Mouse (Mus musculus): Measurements from ENCODE around the gene Gm20388. TPM values are rescaled to one million over a fixed set of nuclear protein-coding genes. Genes with fewer than 3 reads are reported as not detected.

Gene Gm20388
- total RNA-seq, 2 experiments from 2014 or later: 1.9 to 2.0 TPM

DNA sequence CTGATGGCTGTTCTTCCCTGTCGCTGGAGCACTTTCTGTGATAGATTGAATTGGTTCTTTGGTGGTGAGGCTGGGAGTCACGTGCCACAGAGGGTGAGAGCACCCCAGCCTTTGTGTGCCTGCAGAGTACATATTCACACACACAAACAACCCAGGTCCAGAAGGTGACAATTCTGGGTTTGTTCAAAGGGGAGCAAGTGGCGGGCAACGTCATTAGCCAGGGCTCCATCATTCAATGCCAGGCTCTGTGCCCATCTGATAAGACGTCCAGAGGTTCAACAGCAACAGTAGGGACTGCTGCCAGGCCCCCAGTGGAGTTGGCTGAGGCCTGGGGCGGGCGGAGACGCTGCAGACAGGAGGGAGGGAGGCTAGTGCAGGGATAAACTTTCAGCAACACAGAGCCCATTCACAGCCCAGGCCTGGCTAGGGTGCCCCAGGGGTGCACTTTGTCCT is 1253.4 kb downstream of the Gm20388 start:
- peak; percentile 76 for DNase-seq

DNA sequence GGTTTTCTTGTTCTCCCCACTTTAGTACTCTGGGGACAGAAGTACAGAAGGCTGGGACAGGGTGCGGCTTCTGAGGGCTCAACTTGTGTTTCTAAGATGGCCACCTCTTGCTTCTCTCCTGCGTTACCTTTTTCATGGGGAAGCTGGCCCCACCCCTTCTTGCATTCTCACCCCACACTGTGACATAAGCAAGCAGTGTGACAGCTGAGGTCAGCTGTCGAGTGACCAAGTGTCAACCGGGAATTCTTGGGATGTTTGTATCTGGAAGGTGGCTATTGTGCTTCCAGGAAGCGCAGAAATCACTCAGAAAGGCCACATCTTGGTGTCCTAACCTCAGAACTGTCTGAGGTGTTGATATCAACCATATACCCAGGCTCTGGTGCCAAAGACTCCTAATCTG is 1257.4 kb downstream of the Gm20388 start:
- DNase-seq: no peak

DNA sequence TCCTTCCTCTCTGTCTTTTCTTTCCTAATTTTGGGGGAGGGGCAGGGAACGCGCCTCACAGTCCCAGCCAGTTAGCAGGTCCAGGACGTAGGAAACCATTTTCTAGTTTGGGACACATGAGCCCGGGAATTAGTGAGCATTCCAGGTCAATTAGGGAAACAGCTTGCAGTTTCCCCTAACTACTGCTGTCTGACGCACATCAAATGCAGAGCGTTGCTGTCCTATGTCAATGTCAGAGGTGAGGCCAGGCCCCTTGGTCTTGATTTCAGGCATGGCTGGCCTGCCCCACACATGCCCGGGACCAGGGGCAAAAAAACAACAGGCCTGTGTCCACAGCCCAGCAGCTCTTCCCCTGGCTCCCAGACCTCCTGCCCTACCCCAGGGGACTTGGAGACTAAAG is 1259.5 kb downstream of the Gm20388 start:
- DNase-seq: no peak

DNA sequence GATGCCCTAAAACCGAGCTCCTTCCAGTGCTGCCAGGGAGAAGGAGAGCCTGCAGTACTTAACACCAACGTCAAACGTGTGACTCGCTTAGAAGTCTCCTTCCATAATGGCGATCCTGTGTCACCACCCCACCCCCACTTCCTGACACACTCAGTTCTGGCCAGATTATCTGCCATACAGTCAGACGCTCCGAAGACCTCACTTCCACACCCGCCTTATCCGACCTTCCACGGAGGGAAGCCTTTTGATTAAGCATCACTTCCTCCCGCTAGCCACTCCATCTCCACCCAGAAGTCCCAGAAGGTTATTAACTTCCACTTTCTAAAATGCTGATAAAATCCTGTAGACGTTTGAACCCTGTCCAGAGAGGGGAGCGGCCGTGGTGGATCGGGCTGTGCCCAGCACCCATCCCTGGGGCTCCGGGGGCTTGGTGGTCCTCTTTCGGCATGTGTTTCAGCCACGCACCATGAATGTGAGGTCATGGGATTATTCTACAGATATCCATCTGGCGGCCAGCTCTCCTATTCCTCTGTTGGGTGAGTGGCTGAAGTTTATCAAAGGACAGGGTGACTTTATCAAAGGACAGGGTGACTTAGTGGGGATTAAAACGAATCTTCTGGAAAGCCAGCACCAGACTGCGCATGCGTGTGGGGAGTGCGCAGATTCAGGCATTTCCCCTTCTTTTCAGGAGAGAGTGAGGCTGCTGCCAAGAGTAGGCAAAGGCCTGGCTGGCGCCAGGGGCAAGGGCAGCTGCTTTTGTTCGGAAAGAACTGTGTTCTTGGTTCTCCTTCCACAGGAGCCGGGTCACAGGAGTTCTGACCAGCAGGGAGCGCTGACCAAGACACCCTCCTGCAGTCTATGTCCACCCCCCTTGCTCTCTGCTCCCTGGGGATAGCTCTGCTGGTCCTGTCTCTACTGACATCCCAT is 1260.2 kb downstream of the Gm20388 start:
- peak; percentile 20 for DNase-seq

DNA sequence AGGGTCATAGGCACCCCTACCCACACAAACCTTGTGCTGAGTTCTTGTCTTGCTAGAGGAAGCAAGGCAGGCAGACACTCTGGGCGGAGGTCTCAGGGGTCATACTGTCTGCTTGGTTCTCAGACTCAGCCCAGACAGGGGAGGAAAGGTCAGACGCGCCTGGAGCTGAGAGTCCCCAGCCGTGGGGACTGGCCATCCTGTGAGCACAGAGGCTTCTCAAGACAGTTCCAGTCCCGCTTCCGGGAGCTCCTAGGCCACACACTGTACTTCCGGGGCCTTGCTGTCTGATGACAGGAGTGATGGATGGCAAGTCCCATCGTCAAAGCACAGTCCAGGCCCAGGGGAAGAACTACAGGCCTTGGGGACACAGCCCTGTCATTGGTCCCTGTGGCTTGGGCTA is 1261.9 kb downstream of the Gm20388 start:
- no peak for DNase-seq

DNA sequence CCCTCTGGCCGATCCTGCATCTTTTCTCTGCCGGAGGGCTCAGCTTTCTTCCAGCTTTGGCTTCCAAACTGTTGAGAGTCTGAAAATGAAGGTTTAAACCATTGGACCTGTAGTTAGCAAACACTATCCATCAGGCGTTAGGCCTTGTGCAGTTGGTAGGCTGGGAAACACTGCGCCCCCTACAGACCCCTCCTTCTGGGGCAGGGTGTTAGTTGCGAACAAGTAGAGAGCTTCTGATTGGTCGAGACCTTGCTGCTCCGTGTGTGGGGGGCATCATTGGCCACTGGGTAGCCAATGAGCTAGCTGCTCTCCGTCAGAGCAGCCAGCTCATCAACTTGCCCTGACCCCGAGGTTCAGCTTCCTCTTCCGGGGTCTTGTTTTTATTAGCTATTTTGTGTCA is 1263.5 kb downstream of the Gm20388 start:
- no peak for DNase-seq

DNA sequence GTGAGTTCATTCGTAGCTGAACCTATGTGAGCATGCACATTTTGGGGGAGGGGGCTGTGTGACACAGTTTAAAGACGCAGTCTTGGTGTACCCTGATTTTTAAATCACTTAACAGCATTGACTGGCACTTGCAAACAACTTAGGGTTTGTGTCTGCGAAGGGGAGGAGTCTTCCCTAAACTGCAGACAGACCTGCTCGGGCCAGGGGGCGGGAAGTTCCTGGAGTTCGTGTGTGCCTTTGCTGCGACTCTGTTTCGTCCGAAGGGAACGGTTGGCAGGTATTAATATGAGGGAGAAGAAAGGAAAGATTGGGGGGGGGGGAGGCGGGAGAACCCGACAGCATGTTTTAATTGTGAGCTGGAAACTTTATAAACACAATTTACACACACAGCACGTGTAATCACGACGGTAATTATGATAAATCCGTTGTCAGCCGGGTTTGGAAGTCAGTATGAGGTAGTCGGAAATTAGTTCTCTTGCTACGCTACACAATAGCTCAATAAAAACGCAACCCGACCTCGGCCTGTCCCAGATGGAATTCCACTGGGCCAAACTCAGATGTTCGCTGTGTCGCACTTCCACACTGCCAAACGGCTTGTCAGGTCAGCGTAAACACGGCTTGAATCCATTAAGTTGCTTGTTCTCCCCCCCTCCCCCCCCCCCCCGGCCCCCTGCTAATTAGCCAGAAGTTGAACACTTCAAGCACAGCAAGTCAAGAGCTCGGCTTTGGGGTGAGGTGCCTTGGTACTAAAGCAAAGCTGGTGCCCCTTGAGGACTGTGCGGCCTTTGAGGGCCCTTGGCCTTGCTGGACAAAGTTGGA is 1264.3 kb downstream of the Gm20388 start:
- DNase-seq: no peak

DNA sequence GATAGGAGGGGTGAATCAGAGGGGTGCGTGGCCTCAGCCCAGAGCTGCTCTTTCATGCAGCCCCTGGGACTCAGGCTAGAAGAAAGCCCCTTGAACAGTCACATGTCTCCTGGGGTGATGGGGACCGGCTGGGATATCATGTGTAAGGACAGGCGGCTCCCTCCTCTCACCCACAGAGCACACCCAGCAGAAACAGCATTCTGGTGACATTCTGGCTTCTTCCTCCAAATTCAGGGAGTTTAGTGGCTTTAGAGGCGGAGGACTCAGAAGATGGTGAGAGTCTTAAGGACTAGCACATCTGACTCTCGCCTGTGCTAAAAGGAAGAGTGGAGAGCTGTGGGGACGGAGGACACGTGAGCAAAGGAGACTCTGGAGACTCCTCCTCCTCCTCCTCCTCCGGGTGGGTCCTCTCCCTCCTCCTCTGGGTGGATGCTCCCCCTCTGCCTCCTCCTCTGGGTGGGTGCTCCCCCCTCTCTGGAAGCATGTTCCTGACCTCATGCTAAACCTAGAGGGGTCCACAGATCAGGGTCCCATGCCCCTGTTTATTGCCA is 1265.0 kb downstream of the Gm20388 start:
- no peak for DNase-seq

DNA sequence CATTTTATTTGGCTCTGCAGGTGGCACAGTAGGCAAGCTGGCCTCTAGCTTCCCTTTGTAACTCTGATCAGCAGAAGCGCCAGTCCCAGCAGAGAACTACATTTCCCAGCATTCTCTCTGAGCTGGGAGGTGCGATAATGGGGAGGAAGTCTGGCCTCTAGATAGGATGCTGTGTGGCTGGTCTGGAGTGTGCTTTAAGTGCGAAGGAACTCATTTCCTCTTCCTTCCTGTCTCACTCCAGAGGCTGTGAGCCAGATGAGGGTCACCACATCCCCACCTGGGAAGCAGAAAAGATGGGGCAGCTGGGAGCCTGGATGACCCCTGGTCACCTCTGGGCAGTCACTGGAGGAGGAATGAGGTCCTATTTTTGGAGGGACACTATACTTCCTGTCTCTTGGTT is 1265.7 kb downstream of the Gm20388 start:
- no peak for DNase-seq

DNA sequence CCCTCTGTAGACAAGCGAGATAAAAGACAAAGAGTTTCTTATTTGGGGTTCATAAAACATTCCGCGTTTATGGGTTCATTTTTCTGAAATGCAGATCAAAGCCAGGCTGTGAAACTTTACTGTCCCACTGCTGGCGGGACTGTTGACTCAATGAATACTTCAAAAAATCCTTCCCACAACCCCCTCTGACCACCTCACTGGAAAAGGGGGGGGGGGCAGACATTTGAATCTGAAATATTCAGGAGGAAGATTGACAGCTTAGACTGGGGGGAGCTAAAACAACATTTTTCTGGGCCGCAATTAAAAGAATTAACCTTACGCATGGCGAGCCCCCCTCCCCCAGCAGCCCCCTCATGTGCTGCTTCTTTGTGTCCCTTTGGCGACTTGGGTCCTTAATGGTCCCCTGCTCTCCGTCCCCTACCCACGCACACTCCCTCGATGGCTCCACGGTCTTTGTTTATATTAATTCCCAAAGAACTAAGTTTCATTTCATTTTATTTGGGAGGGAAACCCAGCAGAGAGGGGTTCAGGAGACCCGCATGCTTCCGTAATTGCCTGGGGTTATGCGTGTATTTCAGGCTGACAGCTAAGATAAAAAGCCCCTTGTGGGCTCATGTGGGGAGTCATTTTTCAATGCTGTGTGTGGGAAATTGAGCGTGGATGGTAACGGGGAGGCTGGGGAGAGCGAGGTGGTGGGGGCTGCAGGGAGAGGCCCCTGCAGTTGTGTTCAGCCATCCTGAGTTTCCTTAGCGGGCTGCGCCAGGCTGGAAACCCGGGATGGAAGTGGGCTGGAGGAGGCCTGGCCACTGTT is 1270.0 kb downstream of the Gm20388 start:
- no peak for DNase-seq

DNA sequence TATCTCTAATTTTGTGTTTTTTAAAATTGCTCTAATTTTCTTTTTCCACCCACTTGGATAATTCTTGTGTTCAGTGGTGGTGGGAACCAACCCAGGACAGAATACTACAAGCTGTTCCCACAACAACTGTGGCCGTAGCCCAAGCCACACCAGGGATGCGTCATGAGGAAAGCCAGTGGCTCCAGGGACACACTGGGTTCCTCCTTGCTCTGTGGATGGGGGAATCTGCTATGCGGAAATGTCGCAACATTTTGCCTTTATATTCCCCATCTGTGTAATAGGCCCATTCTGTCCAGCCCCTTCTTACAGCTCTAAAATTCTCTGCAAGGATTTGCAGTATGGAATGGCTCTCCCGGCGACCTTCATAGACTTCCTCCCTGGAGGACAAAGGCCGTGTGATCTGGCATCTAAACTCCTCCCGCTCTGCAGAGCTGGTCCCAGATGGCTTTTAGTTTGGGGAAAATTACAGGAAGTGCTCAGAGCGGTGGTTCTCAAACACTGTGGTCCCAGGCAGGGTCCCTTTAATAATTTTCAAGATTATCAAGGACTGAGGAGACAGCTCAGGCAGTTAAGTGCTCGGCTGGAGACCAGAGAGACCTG is 1270.7 kb downstream of the Gm20388 start:
- DNase-seq: no peak

DNA sequence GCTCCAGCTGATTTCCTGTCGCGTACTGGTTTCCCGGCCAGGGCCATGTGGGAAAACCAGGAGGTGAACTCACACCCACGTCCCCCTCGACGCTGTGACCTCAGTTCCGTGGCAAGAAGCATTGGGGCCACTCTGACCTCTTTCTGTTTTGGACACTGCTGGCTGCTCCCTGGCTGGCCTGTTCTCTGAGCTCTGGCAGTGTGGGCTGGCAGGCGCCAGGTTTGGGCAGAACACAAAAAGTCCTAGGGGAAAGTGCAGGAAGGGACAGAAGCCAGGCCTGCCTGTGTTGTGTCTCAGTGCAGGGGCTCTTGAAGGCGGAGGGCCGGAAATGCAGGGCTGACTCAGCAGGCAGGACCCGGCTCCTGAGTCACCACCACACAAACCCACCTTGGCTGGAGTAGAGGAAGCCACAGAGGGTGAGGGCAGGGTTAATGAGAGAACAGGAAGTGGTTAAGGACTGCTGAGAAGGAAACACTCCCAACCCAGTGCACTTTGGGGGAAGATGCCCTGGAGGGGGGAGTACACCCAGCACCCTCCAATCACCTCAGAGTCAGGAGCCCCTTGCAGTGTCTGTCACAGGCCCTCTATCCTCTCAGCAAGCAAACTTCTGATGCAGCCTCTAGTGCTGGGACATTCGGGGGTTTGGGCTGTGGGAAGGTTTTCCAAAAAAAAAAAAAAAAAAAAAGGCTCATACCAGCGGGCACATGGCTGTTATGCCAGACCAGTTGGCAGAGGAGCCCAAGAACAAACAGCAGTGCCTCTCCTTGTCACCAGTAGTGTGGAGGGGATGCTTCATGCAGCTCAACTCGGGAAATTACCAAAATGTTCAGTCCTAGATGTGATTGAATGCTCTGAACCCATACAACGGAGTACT is 1277.1 kb downstream of the Gm20388 start:
- DNase-seq: peak; percentile 65

DNA sequence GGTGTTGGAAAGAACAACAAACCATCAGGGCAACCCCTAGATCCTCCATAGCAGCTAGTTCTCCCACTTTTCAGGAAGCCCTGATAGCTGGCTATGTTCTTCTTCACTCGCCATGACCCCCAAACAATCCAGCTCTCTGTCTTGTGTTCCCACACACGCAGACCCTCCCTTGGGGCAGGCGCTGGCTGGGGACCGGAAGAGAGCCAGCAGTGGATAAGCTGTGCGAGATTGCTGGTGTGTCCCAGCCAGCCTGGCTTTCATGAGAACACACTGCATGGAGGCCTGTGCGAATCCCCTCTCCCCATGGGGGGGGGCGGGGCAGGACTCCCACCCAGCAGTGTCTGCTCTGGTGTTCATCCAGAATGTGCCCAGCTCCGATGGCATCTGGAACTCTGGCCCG is 1278.4 kb downstream of the Gm20388 start:
- DNase-seq: no peak

DNA sequence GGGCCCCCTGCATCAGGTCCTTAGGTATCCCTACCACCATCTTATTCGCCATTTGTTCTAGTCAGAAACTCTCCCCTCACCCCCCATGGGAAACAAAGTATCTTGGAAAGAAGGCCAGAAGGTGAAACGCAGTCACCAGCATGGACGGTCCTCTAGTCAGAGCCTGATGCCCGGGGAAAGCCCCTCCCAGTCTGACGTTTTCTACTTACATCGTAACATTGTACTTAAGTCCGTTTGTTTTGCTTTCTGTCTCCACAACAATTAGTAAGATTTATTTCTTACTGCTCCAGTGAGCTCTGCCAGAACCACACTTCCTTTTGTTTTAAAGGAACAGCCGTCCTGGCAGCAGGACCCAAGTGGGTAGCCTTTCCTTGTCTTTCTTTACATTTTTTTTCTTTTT is 1281.8 kb downstream of the Gm20388 start:
- no peak for DNase-seq

DNA sequence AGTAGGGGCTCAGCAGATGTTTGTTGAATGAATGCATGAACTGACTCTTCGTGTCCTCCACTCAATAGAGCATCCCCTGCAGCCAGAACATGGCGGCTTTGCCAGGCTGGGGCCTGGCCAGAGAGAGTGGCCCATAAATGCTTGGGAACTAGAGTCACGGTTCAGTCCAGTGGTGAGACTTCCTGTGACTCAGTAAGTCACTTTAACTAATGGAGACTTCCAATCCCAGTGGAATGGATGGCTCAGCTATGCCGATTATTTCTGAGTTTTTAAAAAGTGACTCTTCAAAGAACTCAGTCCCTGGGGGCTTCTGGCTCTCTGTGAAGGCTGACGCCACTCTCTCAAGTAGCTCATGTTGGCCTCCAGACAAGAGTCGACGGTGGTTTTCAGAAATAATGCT is 1285.3 kb downstream of the Gm20388 start:
- no peak for DNase-seq

DNA sequence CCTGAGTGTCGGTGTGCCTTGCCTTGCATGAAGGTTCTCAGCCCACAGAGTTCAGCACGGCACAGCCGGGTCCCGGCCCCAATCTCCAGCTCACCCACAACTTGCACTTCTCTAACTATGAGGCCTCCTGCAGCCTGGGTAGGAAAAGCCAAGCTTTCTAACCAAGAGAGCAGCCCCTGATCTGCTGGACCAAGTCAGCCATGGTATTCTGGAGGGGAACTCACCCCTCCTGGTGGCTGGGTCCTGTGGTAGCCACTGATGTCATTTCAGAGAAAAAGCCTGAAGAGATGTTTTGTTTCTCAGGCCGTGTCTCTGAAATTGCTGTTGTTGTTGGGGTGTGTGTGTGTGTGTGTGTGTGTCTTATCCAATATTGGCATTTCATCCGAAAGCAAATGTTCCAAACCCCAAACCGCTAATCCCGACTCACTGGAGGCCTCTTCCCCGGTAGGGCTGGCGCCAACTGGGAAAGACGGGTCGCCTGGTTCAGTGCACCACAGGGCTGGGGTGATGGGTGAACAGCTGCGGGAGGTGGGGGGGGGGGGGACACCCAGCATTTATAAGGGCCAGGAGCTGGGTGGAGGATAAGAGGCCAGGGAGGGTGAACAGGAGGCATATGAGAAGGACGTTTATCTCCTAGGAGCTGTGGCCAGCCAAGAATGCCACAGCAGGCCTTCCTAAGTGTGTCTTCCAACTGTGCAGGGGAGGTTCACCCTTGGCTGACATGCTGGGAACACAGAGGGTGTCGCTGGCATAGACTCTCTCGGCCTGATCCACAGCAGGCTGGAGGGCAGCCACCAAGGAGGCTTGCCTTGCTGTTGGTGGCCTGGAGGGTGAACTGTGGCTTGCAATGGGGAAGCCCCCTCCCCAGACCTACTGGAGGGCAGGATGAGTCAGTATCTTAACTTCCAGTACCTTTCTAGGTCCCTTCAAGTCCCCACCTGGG is 1286.4 kb downstream of the Gm20388 start:
- no peak for DNase-seq

DNA sequence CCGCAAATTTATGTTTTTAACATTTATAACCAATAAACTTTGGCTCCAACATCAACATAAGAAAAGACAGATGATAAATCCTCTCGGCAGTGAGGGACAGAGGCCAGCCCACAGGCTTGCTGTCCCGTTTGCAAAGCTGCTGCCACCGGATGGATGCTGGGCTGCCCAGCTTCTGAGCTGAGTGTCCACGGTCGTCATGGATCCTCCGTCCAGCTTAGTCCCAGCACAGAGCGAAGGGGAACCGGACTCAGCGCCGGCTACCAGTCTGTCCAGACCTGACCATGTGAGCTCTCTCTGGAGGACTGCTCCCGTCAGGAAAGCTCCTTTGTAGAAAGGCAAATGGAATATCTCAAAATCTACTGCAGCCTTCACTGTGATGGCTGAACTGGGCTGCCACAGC is 1289.4 kb downstream of the Gm20388 start:
- no peak for DNase-seq

DNA sequence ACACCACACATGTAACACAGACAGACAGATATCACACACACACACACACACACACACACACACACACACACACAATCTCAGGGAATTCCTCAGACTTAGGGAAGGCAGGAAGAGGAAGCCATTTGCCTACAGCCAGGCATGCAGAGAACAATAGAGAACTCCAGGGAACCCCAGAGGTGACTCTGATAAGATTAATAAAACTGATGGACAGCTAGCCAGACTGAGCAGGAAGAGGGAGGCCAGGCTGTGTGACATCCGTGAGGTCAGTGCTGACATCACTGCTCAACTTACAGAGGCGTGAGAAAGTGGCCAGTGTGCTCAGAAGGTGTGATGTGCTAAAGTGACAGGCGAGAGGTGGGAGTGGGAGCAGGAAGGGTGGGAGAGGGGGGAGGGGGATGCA is 1290.3 kb downstream of the Gm20388 start:
- DNase-seq: no peak

DNA sequence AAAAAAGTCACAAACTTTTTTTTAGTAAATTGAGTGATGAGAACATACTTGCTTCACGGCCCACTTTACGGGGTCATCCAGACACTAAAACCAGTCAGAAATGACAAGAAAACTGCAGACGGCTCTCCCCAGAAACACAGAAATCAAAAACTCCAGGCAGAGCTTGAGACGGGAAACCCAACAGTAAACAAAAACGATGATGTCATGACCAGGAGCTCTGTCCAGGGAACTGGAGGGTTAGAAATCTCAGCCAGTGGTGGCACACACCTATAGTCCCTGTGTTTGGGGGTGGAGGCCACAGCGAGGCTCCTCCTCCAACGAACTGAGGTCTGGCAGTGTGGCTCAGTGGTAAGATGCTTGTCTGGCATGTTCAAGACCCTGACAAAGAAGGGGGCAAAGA is 1291.0 kb downstream of the Gm20388 start:
- DNase-seq: no peak
